Mouse (Mus musculus): ENCODE results near the gene Kremen1.
A peak's percentile ranks its signal among the peaks of the same experiment; 100 is the strongest.

Gene Kremen1

DNA sequence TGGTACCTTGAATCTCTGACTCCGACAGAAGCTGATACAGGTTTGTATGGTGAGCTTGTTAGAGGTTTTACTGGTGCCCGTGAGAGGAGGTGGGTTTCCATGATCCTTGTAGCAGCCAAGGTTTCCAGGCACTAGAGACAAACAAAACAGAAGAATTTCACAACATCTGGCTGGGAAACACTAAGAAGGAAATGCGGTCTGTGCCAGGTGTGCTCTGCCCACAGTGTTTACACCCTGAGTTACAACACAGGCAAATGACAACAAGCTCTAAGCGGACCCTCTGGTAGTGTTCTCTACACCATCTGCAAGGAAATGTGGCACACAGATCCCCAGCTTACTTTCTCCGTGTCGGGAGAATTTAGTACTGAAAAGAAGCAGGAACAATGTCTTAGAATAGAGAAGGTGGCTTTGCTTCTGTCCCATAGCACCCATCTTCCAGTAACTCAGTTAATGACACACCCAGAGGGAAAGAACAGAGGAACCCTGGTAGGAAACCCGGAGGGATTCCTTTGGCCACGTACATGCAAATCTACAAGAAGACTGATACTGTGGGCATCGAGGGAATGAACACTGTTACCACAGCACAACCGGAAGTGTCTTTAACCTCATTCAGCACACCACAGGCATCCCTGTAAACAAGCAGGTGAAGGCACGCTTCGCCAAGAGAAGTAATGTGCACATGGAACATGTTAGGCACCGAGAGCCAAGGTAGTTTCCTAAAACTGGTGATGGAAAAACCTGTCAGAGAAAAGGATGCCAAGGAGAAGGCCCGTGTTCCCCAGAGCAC lies 45.8 kb downstream of the Kremen1 start:
- DNase-seq (ENCODE audit: low spot score in 2 of 2) = no peak

DNA sequence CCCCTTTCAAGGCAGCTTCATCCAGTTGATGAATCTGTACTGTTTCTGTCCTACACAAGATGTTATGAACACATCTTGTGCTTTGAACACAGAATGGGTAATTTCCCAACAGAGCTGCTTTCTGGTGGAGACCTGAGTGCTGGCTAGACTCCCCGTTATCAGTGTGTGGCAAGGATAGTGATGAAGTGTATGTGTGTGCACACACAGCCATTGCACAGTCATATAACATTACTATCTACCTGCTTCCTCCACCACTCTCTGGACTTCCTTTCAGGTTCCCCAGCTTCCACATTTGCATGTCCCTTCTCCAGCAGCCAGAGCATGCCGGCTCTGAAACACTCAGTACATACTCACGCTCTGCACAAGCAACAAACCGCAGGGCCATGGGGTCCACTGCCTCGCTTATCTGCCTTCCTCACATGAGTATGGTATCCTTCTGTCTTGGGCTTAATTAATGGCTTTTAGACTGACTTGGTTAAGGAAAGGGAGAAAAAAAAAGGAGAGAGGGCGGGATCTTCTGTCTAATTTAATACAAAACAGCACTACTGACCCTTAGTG lies 46.8 kb downstream of the Kremen1 start:
- DNase-seq (ENCODE audit: low spot score in 2 of 2) = no peak

DNA sequence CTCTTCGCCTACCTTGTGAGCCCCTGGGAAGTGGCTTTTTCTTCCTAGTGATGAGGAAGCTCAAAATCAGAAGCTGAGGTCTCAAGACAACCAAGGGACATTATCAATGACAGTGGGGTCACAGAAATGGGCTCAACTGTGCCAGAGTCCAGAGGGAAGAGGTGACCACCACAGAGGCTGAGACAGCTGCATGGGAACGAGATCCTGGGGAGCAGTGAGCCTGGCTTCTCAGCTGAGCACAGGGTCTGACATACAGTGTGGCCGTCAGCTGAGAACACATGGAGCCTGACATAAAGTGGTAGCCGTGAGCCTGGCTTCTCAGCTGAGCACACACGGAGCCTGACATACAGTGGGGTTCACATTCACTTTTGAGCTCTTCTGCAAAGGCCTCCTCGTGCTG lies 58.3 kb downstream of the Kremen1 start:
- DNase-seq (ENCODE audit: low spot score in 2 of 2) = no peak

DNA sequence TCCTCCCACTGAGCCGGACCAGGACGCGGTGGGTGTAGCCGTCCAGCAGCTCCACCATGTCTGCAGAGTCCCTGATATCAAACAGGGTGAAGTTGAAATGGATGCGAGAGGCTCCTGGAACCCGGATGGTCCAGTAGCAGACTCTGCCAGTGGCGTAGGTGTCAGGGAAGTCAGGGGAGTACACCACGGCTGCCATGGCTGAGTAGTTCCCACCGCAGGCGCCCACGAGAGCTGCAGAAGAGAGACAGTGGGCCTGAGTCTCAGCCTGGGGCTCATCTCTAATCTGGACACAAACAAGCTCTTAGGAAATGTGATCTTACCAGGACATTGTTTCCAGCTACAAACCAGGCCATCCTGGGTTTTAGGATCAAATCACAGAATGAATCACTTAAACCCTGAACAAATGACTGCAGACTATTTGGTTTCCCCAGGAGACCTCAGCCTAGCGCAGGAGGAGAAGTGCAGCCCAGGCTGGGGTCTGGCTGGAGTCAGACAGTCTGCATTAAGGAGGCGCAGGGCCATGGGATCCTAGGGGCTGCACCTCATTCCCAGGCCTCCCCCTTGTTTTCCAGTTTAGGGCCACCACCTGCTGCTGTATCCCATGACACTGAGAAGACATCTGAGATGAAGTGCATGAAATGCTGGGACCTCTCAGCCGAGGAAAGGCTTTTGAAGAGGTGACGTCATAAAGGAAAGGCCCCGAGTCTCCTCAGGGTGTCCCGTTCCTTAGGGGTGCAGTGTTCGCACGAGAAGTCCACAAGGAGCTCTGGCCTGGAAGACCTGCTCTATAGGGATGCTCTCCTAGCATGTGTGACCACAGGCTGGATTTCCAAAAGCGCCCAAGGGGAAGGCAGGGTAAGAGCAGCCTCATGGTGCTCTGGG lies 59.3 kb downstream of the Kremen1 start:
- DNase-seq (ENCODE audit: low spot score in 2 of 2) = no peak

DNA sequence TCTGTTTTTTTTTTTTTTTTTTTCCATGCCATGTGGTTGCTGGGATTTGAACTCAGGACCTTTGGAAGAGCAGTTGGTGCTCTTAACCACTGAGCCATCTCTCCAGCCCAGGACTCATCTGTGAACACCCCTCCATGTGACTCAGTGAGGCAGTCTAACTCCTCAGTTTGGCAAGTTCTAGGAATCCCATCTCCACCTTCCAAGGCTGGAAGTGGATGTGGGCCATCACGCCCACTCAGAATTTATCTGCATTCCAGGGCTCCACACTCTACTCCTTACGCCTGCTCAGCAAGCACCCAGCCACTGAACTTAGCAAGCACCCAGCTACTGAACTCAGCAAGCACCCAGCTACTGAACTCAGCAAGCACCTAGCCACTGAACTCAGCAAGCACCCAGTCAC lies 61.5 kb downstream of the Kremen1 start:
- no peak for DNase-seq (ENCODE audit: low spot score in 2 of 2)

DNA sequence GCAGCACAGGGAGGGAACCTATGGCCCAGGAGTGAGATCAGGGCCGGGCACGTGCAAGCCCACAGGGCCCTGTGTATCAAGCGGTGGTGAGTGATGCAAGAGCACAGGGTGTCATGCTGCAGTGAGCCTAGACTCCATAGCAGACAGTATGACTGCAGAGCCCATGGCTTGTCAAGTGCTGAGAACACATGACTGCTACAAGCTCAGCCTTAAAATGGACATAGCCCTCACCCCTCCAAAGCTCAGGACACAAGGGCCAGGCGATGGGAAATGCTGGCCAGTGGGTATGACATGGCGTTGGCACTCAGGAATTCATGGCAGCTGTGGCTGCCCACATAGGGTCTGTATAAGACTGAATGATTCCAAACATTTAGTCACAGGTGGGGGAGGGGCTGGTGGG lies 64.3 kb downstream of the Kremen1 start:
- no peak for DNase-seq (ENCODE audit: low spot score in 2 of 2)

DNA sequence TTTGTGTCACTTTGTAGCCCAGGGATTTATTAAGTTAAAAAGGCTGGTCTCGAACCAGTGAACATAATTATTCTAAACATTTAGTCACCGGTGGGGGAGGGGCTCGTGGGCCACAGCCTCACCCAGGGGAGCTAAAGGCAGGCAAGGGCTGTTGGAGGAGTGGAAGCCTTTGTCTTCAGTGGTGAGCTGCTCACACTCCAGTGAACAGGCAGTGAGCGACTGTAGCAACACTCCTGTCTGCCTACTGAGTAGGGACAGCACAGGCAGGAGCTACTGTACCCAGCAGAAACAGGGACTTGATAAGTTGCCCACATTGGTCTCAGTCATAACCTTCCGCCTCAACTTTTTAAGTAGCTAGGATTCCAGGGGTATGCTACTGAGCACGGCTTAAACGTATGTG lies 64.8 kb downstream of the Kremen1 start:
- DNase-seq (ENCODE audit: low spot score in 2 of 2) = no peak

DNA sequence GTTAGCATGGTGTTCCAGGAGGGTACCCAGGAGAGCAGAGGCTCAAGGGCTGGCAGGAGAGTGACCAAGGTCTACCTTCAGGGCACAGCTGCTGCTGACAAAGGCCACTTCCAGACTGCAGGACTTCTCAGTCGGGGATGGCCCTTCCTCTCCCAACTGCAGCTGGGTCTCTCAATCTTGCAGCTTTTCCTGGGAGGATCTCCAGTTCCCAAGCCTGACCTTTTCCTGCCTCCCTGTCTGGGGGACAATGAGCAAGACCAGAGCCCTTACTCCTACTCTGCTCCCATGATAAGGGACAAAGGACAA lies 67.8 kb downstream of the Kremen1 start:
- no peak for DNase-seq (ENCODE audit: low spot score in 2 of 2)

DNA sequence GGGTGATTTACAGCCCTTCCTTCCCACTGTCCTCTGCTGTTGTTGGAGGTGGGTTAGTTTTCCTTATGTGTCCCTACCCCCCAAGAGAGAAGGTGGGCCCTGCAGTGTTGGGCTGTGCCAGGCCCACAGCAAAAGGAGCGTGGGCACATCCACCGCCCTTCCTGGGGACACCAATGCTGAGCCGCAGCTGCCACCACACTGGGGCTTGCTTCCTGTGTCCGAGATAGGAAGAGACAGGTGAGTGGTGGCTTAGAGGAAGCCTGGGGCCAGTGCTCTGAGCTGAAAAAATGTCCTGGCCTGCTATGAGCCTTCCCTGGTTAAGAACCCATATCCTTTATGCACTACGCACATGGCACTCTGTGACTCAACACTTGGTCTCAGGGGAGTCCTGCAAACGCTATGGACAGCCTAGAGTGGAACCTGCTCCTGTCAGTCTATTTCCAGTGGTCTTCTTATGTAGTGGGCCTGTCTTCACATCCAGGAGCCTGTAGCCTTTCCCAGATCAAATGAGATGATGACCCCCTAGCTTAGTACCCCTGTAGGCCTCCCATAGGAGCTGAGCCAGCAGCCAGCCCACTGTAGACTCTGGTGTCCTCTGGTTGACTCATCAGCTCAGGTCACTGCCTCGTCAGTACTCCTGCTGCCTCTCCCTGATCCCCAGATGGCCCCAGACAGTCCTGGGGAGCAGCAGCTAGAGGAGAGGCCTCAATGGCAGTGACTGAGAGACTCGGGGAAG lies 68.3 kb downstream of the Kremen1 start:
- no peak for DNase-seq (ENCODE audit: low spot score in 2 of 2)

DNA sequence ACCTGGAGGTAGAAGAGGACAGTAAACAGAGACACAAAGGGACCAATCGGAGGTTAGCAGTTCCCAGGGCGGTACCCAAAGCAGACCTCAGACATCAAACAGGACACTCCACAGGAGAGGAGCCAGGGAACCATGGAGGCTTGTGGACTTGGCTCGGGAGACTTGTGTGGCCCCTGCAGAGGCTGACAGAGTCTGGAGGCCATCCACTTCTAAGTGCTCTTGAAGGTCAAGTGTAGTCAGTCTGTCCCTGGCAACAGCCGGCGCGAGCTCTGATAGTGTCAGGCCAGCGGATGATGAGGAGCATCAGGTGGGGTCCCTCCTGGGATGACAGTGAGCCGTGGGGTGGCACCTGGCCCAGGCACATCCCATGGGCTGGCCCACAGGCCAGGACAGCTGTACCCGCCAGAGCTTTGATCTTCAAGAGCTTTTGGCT lies 69.3 kb downstream of the Kremen1 start:
- no peak for DNase-seq (ENCODE audit: low spot score in 2 of 2)

DNA sequence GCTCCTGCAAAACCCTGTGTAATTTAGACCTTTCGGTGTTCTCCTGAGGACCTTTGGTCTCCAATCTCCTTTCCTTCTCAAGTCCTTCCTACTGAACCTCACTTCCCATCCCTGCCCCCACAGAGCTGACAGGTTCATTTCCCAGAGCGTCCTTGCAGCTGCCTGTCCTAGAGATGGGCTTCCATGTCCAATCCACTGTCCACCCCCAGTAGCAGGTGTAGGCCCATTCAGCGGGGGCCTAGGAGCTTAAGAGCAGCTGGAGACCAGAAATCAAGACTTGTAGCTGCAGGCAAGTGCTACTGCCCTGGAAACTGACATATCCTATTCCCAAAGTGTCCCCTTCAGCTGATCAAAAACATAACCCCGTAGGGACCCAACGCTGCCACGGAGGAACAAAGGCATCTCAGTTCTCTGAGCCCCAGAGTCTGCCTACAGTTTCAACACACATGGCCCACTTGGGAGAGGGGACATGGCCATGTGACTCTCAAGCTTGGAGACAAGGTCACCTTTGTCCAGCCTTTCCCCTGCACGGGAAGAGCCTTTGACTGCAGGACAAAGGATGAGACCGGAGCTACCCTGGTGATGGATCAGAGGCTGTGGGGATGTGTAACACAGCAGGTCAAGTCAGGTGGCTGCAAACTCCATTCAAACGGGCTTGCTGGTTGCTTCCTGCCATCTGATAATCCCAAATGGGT lies 72.0 kb downstream of the Kremen1 start:
- no peak for DNase-seq (ENCODE audit: low spot score in 2 of 2)

DNA sequence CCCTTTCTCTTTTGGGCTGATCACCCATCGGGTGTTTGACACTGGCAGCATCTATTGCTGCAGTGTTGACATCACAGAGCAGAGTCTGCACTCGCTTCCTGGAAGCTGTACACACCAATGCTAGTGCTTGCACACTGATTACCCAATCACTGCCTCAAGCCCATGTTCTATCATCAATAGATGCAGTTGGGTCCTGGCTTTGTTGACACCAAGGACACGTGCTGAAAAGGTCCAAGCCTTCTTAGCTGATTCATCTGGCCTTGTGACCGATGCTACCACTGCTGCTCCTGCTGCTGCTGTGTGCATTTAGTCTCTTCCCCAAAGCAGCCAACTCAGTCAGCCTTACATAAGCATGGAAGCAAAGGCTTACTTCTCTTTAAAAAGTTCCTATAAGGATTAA lies 73.2 kb downstream of the Kremen1 start:
- no peak for DNase-seq (ENCODE audit: low spot score in 2 of 2)

DNA sequence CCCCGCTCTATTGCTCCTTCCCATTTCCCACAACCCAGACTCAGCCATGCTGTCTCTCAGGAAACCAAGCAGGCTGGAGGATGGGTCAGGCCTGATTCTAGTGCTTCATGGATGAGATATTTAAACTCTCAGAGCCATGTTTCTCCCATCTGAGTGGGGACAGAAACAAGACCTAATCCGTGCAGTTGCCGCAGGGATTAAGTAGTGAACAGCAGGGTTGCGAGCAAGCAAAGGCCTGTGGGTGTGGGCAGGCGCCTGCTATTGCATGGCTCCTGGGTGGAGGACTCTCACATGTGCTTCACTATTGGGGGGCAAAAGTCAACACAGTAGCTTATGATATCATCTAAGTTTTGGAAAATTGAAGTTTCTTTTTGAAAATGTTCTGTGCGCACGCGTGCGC lies 76.5 kb downstream of the Kremen1 start:
- DNase-seq (ENCODE audit: low spot score in 2 of 2) = no peak

DNA sequence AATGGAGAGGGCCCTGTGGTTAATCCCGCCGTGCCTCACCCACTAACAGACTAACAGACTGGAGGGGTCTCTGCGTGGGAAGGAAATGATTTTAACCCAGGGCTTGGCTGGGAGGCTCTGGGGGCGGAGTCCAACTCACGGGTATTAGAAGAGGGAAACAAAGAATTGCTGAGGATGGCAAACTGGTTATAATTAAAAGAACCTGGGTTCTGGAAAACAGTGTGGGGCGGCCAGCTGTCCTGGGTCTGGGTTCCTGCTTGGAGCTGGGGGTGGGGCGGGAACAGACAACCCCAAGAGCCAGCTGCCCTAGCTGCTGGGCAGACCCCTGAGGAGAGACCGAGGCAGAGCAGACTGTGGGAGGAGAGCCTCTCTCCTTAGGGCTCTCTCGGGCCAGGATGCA lies 77.1 kb downstream of the Kremen1 start:
- DNase-seq (ENCODE audit: low spot score in 2 of 2) = no peak

DNA sequence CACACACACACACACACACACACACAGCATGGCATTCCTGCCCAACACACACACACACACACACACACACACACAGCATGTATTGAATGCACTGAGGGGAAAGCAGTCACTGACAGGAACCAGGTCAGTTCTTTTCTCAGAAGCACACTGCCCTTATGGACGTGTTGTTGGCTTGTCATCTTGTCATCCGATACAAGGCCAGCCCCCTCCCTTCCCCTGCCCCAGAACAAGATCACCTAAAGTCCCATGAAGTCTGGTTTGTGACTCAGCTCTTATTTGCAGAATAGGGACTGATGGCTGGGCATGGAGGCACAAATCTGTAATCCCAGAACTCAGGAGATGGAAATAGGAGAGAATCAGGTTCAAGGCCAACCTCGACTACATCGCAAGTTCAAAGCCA lies 78.5 kb downstream of the Kremen1 start:
- DNase-seq (ENCODE audit: low spot score in 2 of 2) = no peak

DNA sequence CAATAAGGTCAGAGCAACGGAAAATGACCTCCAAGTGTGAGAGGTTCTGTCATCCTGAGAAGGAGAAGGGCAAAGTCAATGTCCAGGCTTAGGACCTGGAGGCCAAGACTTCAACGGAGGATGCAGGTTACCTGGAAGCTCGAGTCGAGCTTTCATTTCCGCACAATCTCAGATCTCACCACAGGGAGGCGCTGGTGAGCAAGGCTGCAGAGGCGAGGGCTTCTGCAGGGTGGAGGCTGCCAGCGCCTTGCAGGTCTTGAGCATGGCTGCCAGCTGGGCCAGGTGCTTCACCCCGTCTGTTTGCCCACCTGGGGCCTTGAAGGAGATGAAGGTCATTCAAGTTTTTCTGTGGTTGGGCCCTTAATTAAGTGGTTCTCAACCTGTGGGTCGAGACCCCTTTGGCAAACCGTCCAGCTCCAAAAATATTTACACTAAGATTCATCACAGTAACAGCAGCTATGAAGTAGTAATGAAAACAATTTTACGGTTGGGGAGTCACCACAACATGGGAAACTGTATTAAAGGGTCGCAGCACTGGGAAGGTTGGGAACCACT lies 79.4 kb downstream of the Kremen1 start:
- peak; percentile 67 to 80 for DNase-seq (ENCODE audit: low spot score in 2 of 2)

DNA sequence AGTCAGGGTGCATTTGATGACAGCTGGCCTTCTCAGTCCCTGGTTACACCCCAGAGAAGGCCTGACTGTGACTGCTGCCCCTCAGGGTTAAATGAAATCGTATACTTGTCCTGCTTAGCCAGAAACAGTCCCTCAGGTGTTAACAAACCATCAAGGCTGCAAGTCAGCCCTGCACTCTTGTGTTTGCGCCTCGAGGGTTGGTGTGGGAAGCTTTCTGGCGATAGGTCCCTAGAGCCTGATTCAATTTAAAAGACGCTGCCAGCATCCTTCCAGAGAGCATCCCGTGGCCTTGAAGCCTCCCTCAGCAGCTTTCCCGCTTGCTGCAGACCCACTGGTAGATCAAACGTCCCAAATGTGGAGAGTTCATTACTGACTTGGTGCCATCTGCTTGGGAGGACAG lies 82.0 kb downstream of the Kremen1 start:
- no peak for DNase-seq (ENCODE audit: low spot score in 2 of 2)

DNA sequence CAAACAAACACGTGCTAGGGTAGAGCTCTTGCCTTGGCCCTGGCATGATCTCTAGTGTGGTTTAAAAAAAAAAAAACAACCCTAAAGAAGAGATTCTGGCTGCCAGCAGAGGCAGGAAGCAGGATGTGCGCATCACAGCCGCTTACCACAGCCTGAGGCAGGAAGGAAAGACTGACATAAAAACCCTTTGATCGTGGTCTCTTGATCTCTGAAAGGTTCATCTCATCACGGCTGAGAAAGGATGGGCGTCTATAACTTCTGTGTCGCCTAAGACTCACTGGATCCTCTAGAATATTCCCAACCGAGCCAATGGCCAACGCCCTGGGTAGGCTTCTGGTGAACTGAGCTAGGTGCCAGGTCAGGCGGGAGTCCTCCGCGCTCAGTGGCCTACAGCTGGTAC lies 84.2 kb downstream of the Kremen1 start:
- DNase-seq (ENCODE audit: low spot score in 2 of 2) = no peak

DNA sequence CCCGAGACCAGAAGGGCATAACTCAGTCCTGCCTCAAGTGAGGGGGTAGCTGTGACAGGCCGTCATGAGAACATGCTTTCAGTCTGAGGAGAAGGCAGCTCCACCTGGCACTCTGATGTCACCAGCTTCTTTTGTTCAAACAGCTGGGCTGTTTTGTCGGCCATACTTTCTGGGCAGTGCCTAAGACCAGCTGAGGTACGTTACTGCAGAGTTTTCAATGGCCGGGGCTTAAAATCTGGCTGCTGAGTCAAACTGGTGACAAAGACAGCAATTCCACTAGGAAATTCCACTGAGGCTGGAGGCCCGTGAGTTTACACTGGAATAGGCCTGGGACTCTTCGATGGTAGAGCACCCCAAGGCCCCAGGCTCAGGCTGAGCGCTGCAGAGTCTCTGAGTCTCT lies 84.7 kb downstream of the Kremen1 start:
- DNase-seq (ENCODE audit: low spot score in 2 of 2) = no peak

DNA sequence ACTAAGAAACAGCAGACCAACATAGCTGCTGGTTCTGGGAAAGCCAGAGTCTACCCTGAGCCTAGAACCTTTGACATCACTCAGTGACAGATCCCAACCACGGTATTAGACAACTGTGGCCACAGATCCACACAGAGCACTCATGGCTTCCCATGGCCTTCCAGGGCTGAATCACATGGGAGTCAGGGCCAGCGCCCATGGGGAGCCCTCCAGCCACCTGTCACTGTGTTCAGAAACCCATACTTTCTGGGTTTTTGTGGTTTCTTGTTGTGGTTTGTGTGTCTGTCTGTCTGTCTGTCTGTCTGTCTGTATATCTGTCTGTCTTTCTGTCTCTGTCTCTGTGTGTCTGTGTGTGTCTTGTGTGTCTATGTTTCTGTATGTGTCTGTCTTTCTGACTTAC lies 85.5 kb downstream of the Kremen1 start:
- no peak for DNase-seq (ENCODE audit: low spot score in 2 of 2)

DNA sequence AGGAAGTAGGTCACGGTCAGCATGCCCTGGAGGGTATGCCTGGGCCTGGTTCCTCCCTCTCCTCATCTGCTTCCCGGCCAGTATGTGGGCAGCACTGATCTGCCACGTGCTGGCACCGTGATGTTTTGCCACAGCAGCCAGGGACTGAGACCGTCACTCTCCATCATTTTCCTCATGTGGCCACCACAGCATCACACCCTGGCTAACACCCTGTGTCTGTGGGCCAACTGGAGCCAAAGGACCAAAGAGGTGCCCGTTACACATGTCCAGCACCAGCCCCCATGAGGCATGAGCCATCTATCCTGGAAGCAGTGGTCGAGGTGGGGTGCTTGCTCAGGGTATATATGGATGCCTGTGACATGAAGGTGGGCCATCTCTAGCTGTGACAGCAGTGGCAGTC lies 86.2 kb downstream of the Kremen1 start:
- no peak for DNase-seq (ENCODE audit: low spot score in 2 of 2)

Data from right cerebral cortex, postnatal 10 days (tissue).